Mouse (Mus musculus) stomach, embryonic 16.5 days (tissue): ENCODE data around the gene Rubcn. TPM values are rescaled to one million over a fixed set of nuclear protein-coding genes. Genes with fewer than 3 reads are reported as not detected.

Experiments
- polyA plus RNA-seq: library from polyadenylated mRNA; unstranded; fragments of >200 nt; fragmentation: Nextera tagmentation; extraction: Ambion mirVana; gene quantifications from 2 replicates; pipeline ENCODE4 v1.2.1, GENCODE M21; 2015

Rubcn gene
- polyA plus RNA-seq, 1 experiment from 2014 or later, result 24.7 TPM

Other genes starting within 250 kb of the Rubcn start
- 10.6 TPM in 2 replicates for gene Tnk2, start 233.9 kb downstream of the Rubcn start, polyA plus RNA-seq
- gene Muc4, start 141.9 kb downstream of the Rubcn start, polyA plus RNA-seq, result 5.6 and 6.4 TPM in 2 replicates
- 0.22 and 0.31 TPM in 2 replicates for gene Muc20, start 80.3 kb downstream of the Rubcn start, polyA plus RNA-seq
- 0.27 TPM in 1 of 2 replicates, not detected in the other for gene Smbd1, start 67.3 kb downstream of the Rubcn start, polyA plus RNA-seq
- gene Fyttd1, start 266 bp downstream of the Rubcn start, polyA plus RNA-seq, result 85.2 and 92.5 TPM in 2 replicates
- gene Lrch3, start 36.3 kb upstream of the Rubcn start, polyA plus RNA-seq, result 14.8 and 15.5 TPM in 2 replicates
- gene Iqcg, start 178.5 kb upstream of the Rubcn start, polyA plus RNA-seq, result 2.4 TPM in 2 replicates
- 790 and 946 TPM in 2 replicates for gene Rpl35a, start 178.7 kb upstream of the Rubcn start, polyA plus RNA-seq
- 2.6 and 2.8 TPM in 2 replicates for gene Lmln, start 184.8 kb upstream of the Rubcn start, polyA plus RNA-seq